Mouse (Mus musculus) cortical plate, adult 2 months (tissue): Measurements from ENCODE around the gene Enpp5. TPM values are rescaled to one million over a fixed set of nuclear protein-coding genes. Genes with fewer than 3 reads are reported as not detected.
A peak's percentile ranks its signal among the peaks of the same experiment; 100 is the strongest.

ENCODE experiments used
- H3K27ac ChIP-seq: fragments of 200-500 bp; 2 replicates; pipeline ENCODE4 v1.5.1; 2012; ENCODE audit warnings: low read length, control low read depth, inconsistent platforms; ENCODE audit not compliant: insufficient read depth
- H3K4me1 ChIP-seq: fragments of 200-500 bp; 2 replicates; pipeline ENCODE4 v1.6.1; 2011; ENCODE audit warnings: low read length; ENCODE audit not compliant: control insufficient read depth, insufficient read depth
- H3K4me3 ChIP-seq: fragments of 200-500 bp; 2 replicates; pipeline ENCODE4 v1.5.1; 2011; ENCODE audit warnings: mild to moderate bottlenecking, low read length, control low read depth; ENCODE audit not compliant: insufficient read depth
- CTCF ChIP-seq: fragments of 200-500 bp; IDR thresholded peaks from 2 replicates; pipeline ENCODE4 v1.5.1; 2011; ENCODE audit warnings: mild to moderate bottlenecking, control low read depth, low read length; ENCODE audit not compliant: insufficient read depth; ENCODE audit errors: extremely low read depth
- POLR2A ChIP-seq: fragments of 200-500 bp; IDR thresholded peaks from 2 replicates; pipeline ENCODE4 v1.6.1; 2011; ENCODE audit warnings: mild to moderate bottlenecking, low read length, control low read depth; ENCODE audit not compliant: insufficient read depth; ENCODE audit errors: extremely low read depth
- polyA plus RNA-seq: library from polyadenylated mRNA; depleted of rRNA; stranded (reverse); fragments of >200 nt; gene quantifications from 2 replicates; pipeline ENCODE4 v1.2.3, GENCODE M21; 2012

Enpp5 gene
- polyA plus RNA-seq, 1 experiment, result 216 TPM

- no peaks in the 10 kb centered on the region; the same call in 1 of the 2 replicates for H3K4me1 ChIP-seq
- H3K27ac ChIP-seq, result no peak overlapping the region
- no peak overlapping the region for H3K4me3 ChIP-seq
- TF ChIP-seq CTCF (no peak), POLR2A (no peak)
Measured at GRCm38 (mm10) chr17:44088226-44088625, 9.6 kb downstream of the Enpp5 start.

- no peak for TF ChIP-seq CTCF
- no peak for TF ChIP-seq POLR2A
- Histone ChIP-seq H3K4me3 (no peak overlapping the region), H3K27ac (no peak overlapping the region), H3K4me1 (no peaks in the 10 kb centered on the region; the same call in 1 of the 2 replicates)
Measured at GRCm38 (mm10) chr17:44090916-44091315, 12.3 kb downstream of the Enpp5 start.

- H3K4me1 ChIP-seq, result no peaks in the 10 kb centered on the region; the same call in 1 of the 2 replicates
- no peak overlapping the region for H3K27ac ChIP-seq
- TF ChIP-seq CTCF, result no peak
- TF ChIP-seq POLR2A, result no peak
- no peak overlapping the region for H3K4me3 ChIP-seq
Measured at GRCm38 (mm10) chr17:44091512-44091911, 12.9 kb downstream of the Enpp5 start.

- TF ChIP-seq CTCF (no peak), POLR2A (no peak)
- Histone ChIP-seq H3K4me3 (no peak overlapping the region), H3K4me1 (no peaks in the 10 kb centered on the region; the same call in 1 of the 2 replicates), H3K27ac (no peak overlapping the region)
Measured at GRCm38 (mm10) chr17:44100486-44100885, 21.9 kb downstream of the Enpp5 start.

GRCm38 (mm10) chr17:44100906-44101305 lies 22.3 kb downstream of the Enpp5 start:
- no peak overlapping the region for H3K4me3 ChIP-seq
- TF ChIP-seq POLR2A, result no peak
- no peak for TF ChIP-seq CTCF
- H3K27ac ChIP-seq, result no peak overlapping the region
- H3K4me1 ChIP-seq, result no peaks in the 10 kb centered on the region; the same call in 1 of the 2 replicates

GRCm38 (mm10) chr17:44101961-44102360 lies 23.3 kb downstream of the Enpp5 start:
- TF ChIP-seq POLR2A (no peak), CTCF (no peak)
- Histone ChIP-seq H3K27ac (no peak overlapping the region), H3K4me3 (no peak overlapping the region), H3K4me1 (no peaks in the 10 kb centered on the region; the same call in 1 of the 2 replicates)

- Histone ChIP-seq H3K4me3 (peak within 1 kb of the TSS; percentile 99), H3K4me1 (no peaks in the 10 kb centered on the region; the same call in 1 of the 2 replicates), H3K27ac (peak within 1 kb of the TSS; percentile 91)
- TF ChIP-seq POLR2A (peak; percentile 63), CTCF (no peak)
Measured at GRCm38 (mm10) chr17:44105287-44106138, 26.9 kb downstream of the Enpp5 start, which contains the start of gene Enpp4. Gene Enpp4, minus strand, starts transcription at chr17:44105809.

GRCm38 (mm10) chr17:44108331-44108730 lies 29.7 kb downstream of the Enpp5 start:
- Histone ChIP-seq H3K4me1 (no peaks in the 10 kb centered on the region; the same call in 1 of the 2 replicates), H3K27ac (peak overlapping the region; percentile 40; the same call in 1 of the 2 replicates), H3K4me3 (no peak overlapping the region)
- TF ChIP-seq CTCF, result no peak
- no peak for TF ChIP-seq POLR2A

GRCm38 (mm10) chr17:44116584-44116983 lies 38.0 kb downstream of the Enpp5 start:
- no peak overlapping the region for H3K27ac ChIP-seq
- no peak overlapping the region for H3K4me3 ChIP-seq
- TF ChIP-seq CTCF (no peak), POLR2A (no peak)
- H3K4me1 ChIP-seq, result no peaks in the 10 kb centered on the region

GRCm38 (mm10) chr17:44117721-44118120 lies 39.1 kb downstream of the Enpp5 start:
- Histone ChIP-seq H3K4me1 (no peaks in the 10 kb centered on the region), H3K27ac (no peak overlapping the region), H3K4me3 (no peak overlapping the region)
- TF ChIP-seq POLR2A (no peak), CTCF (no peak)
